Mouse (Mus musculus): ENCODE results near the gene Syt15. TPM values are rescaled to one million over a fixed set of nuclear protein-coding genes. Genes with fewer than 3 reads are reported as not detected.

Syt15 gene
- polyA plus RNA-seq, 1 experiment from 2014 or later: 0.13 TPM

DNA sequence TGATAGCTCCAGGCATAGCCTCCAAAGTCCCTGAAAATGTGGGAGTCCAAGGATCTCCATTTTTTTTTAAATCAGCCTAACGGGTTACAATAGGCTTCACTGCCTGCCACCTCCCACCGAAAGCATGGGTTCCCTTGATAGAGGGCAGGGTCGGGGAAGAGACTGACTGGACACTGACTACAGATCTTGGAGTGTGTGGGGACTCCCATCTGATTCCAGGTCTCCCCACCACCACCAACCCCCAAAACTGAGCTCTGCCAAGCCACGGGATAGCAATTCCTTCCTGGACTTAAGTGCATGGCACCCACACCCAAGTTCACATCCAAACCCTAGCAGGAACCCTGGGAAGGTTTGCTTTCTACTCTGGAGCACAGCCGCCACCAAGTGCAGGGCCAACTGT, 1.0 kb downstream of the Syt15 start:
- Histone ChIP-seq H3K9me3 (ENCODE audit: control insufficient read depth, low read length) (no peaks in the 10 kb centered on the region), H3K9ac (ENCODE audit: low read length) (no peak overlapping the region), H3K27ac (replicated peaks; ENCODE audit: low read depth, low read length) (no peak overlapping the region), H3K4me3 (ENCODE audit: low read depth, low read length) (no peak overlapping the region), H3K36me3 (ENCODE audit: control insufficient read depth, insufficient read depth, low read length) (no peaks in the 10 kb centered on the region), H3K4me1 (ENCODE audit: control insufficient read depth, insufficient read depth, low read length) (no peaks in the 10 kb centered on the region), H3K27me3 (ENCODE audit: control insufficient read depth, insufficient read depth, low read length) (peaks cover 22% of the 10 kb centered on the region), H3K4me2 (ENCODE audit: low read depth, severe bottlenecking) (no peak overlapping the region)
- 72% methylated on average over 5 of the region's 5 CpGs for WGBS
- no peak for DNase-seq (ENCODE audit: low spot score)
- no peak for ATAC-seq (ENCODE audit: insufficient number of reproducible peaks, low FRiP score, low TSS enrichment, low read depth)

DNA sequence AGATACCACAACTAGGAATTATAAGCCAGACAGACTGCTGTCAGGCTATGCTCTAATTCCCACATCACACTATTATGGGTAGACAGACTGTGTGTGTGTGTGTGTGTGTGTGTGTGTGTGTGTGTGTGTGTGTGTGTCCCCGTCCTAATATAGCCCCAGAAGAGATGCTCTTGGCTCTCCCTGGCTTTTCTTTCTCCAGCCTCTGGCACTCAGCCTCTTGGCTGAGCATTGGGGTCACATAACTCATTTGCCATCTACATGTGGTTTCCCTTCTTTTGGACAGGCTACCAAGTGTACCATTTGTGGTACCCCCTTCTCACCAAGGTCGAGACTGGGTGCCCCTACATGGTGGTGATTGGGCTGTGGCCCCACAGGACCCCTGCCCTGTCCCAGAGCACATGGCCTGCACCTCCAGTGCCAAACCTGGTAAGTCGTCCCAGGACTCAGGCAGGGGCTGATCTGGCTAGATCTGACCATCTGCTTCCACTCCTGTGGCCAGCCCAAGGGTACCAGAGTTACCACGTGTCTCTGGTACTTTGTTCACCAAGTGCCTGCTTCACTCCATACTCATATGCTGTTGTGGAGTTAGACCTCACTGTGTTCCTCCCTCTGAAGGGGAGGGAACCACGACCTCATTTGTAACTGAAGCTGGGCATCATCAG, 2.2 kb downstream of the Syt15 start:
- Histone ChIP-seq H3K4me2 (ENCODE audit: low read depth, severe bottlenecking) (no peak overlapping the region), H3K9me3 (ENCODE audit: control insufficient read depth, low read length) (no peaks in the 10 kb centered on the region), H3K27me3 (ENCODE audit: control insufficient read depth, insufficient read depth, low read length) (peaks cover 22% of the 10 kb centered on the region), H3K4me3 (ENCODE audit: low read depth, low read length) (no peak overlapping the region), H3K9ac (ENCODE audit: low read length) (no peak overlapping the region), H3K27ac (replicated peaks; ENCODE audit: low read depth, low read length) (no peak overlapping the region), H3K36me3 (ENCODE audit: control insufficient read depth, insufficient read depth, low read length) (no peaks in the 10 kb centered on the region), H3K4me1 (ENCODE audit: control insufficient read depth, insufficient read depth, low read length) (no peaks in the 10 kb centered on the region)
- DNase-seq (ENCODE audit: low spot score): no peak
- WGBS: 72% methylated on average over 5 of the region's 5 CpGs
- ATAC-seq (ENCODE audit: insufficient number of reproducible peaks, low FRiP score, low TSS enrichment, low read depth): no peak

DNA sequence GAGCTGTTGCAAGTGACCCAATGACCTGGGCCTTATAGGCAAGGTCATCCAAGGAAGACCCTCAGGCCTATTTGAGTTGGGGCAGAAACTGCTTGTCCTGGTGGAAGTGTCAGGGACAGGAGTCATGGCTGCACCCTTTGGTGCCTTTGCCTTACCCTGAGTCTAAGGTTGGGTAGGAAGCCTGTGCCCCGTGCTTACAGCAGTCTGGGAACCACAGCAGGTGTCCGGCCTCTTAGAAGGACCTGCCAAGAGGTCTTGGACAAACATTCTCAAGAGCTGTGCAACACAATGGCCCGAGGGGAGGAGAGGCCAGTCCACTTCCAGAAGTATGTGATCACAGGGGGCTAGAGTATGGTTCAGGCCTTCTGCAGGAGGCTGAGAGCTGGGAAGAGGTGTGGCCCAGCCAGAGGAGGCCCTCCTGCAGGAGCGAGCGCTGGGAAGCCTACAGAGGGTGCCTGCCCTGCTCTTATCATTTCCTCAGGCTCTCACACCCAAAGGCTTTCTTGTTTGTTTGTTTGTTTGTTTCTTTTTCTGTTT, 4.0 kb downstream of the Syt15 start:
- DNase-seq (ENCODE audit: low spot score) (no peak), ATAC-seq (ENCODE audit: insufficient number of reproducible peaks, low FRiP score, low TSS enrichment, low read depth) (no peak)
- no peak overlapping the region for H3K9ac ChIP-seq (ENCODE audit: low read length)
- H3K4me1 ChIP-seq (ENCODE audit: control insufficient read depth, insufficient read depth, low read length): no peaks in the 10 kb centered on the region
- 72% methylated on average over 5 of the region's 5 CpGs for WGBS
- H3K27ac ChIP-seq (replicated peaks; ENCODE audit: low read depth, low read length): no peak overlapping the region
- H3K27me3 ChIP-seq (ENCODE audit: control insufficient read depth, insufficient read depth, low read length): peaks cover 22% of the 10 kb centered on the region
- H3K4me3 ChIP-seq (ENCODE audit: low read depth, low read length): no peak overlapping the region
- no peaks in the 10 kb centered on the region for H3K36me3 ChIP-seq (ENCODE audit: control insufficient read depth, insufficient read depth, low read length)
- H3K9me3 ChIP-seq (ENCODE audit: control insufficient read depth, low read length): no peaks in the 10 kb centered on the region
- no peak overlapping the region for H3K4me2 ChIP-seq (ENCODE audit: low read depth, severe bottlenecking)

DNA sequence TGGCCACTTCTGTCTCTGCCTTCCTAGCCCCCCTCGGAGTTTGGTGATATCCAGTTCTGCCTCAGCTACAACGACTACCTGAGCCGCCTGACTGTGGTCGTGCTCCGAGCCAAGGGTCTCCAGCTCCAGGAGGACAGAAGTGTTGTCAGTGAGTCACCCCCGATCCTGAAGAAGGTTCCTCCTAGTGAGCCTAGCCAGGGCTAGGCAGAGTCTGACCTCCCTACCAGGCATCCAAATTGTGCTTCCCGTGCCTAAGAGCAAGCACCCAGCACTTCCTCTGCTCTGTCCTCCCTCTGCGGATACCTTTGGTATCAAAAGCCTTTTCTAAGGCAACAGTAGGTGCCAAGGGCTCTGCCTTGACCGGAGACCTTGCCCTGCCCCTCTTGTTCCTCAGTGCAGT, 6.6 kb downstream of the Syt15 start:
- DNase-seq (ENCODE audit: low spot score) (no peak), ATAC-seq (ENCODE audit: insufficient number of reproducible peaks, low FRiP score, low TSS enrichment, low read depth) (no peak)
- Histone ChIP-seq H3K27me3 (ENCODE audit: control insufficient read depth, insufficient read depth, low read length) (peaks cover 2% of the 10 kb centered on the region; the same call in 1 of the 2 replicates), H3K4me1 (ENCODE audit: control insufficient read depth, insufficient read depth, low read length) (no peaks in the 10 kb centered on the region), H3K9ac (ENCODE audit: low read length) (no peak overlapping the region), H3K4me2 (ENCODE audit: low read depth, severe bottlenecking) (no peak overlapping the region), H3K4me3 (ENCODE audit: low read depth, low read length) (no peak overlapping the region), H3K27ac (replicated peaks; ENCODE audit: low read depth, low read length) (no peak overlapping the region), H3K36me3 (ENCODE audit: control insufficient read depth, insufficient read depth, low read length) (no peaks in the 10 kb centered on the region), H3K9me3 (ENCODE audit: control insufficient read depth, low read length) (no peaks in the 10 kb centered on the region)
- WGBS: 88% methylated on average over 9 of the region's 9 CpGs

DNA sequence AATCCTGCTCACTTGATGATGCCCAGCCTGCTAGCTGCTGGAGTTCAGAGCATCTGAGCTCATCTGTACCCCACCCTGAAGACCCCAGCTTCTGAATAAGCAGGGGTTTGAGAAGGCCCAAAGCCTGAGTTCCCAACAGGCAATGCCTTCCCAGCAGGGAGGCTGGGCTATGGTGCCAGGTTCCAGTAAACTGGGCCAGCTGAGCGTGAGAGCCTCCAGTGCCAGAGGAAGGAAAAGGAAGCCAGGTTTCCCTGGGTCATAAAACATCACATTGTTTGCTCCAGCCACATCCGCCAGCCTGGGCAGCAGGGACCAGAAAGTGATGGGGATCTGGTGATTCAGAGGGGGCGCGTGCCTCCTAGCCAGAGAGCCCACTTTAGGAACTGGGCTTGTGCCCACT, 7.2 kb downstream of the Syt15 start:
- ATAC-seq (ENCODE audit: insufficient number of reproducible peaks, low FRiP score, low TSS enrichment, low read depth) (no peak), DNase-seq (ENCODE audit: low spot score) (no peak)
- no peak overlapping the region for H3K4me3 ChIP-seq (ENCODE audit: low read depth, low read length)
- H3K4me1 ChIP-seq (ENCODE audit: control insufficient read depth, insufficient read depth, low read length): no peaks in the 10 kb centered on the region
- no peak overlapping the region for H3K27ac ChIP-seq (replicated peaks; ENCODE audit: low read depth, low read length)
- no peaks in the 10 kb centered on the region for H3K36me3 ChIP-seq (ENCODE audit: control insufficient read depth, insufficient read depth, low read length)
- H3K27me3 ChIP-seq (ENCODE audit: control insufficient read depth, insufficient read depth, low read length): no peaks in the 10 kb centered on the region
- no peak overlapping the region for H3K9ac ChIP-seq (ENCODE audit: low read length)
- no peak overlapping the region for H3K4me2 ChIP-seq (ENCODE audit: low read depth, severe bottlenecking)
- no peaks in the 10 kb centered on the region for H3K9me3 ChIP-seq (ENCODE audit: control insufficient read depth, low read length)
- WGBS: 73% methylated on average over 4 of the region's 4 CpGs

DNA sequence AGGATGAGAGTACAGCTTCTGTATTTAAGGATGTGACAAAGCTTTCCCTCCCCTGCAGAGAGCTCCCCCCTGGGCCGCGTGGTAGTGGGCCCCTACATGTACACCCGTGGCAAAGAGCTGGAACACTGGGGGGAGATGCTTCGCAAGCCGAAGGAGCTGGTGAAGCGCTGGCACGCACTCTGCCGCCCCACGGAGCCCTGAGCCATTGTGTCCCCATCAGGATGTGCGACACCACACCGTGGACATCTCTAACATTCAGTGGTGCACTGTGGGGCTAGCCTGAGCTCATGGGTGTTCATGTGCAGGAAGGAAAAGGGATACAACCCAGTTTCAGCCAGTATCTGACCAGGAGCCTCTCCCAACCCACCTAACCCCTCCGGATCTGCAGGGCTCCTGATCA, 8.6 kb downstream of the Syt15 start:
- no peaks in the 10 kb centered on the region for H3K27me3 ChIP-seq (ENCODE audit: control insufficient read depth, insufficient read depth, low read length)
- H3K36me3 ChIP-seq (ENCODE audit: control insufficient read depth, insufficient read depth, low read length): no peaks in the 10 kb centered on the region
- H3K4me2 ChIP-seq (ENCODE audit: low read depth, severe bottlenecking): no peak overlapping the region
- no peak overlapping the region for H3K27ac ChIP-seq (replicated peaks; ENCODE audit: low read depth, low read length)
- DNase-seq (ENCODE audit: low spot score): no peak
- H3K4me1 ChIP-seq (ENCODE audit: control insufficient read depth, insufficient read depth, low read length): no peaks in the 10 kb centered on the region
- H3K9ac ChIP-seq (ENCODE audit: low read length): no peak overlapping the region
- H3K9me3 ChIP-seq (ENCODE audit: control insufficient read depth, low read length): no peaks in the 10 kb centered on the region
- H3K4me3 ChIP-seq (ENCODE audit: low read depth, low read length): no peak overlapping the region
- ATAC-seq (ENCODE audit: insufficient number of reproducible peaks, low FRiP score, low TSS enrichment, low read depth): no peak
- WGBS: 85% methylated on average over 12 of the region's 12 CpGs

DNA sequence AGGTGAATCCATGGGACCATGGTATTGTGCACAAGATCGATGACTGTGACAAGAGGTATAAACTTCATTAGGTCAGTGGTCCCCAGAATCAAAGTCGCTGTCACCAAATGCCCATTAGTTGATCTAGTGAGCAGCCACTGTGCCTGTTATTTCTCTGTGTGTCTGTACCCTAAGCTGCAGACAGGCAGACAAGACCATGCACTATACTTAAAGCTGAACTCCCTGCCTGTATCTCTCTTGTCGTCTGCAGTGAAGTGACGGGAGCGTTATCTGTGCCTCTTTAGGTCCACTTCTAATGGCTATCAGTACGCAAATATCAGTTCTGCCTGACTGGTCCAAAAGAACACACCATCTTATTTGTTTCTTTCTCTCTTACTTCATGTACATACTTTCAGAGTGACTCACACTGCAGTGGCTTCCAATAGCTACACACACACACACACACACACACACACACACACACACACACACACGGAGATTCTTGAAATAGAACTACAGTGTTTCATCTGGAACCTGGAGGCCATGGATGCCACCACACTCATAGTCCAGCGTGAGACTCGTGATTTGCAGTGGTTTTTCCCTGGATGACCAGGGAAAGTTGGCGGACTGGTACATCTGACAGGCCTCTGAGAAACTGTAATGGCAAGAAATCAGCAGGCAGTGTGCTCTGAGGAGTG, 9.6 kb downstream of the Syt15 start:
- Histone ChIP-seq H3K4me2 (ENCODE audit: low read depth, severe bottlenecking) (no peak overlapping the region), H3K36me3 (ENCODE audit: control insufficient read depth, insufficient read depth, low read length) (no peaks in the 10 kb centered on the region), H3K9me3 (ENCODE audit: control insufficient read depth, low read length) (no peaks in the 10 kb centered on the region), H3K4me1 (ENCODE audit: control insufficient read depth, insufficient read depth, low read length) (no peaks in the 10 kb centered on the region), H3K27me3 (ENCODE audit: control insufficient read depth, insufficient read depth, low read length) (no peaks in the 10 kb centered on the region), H3K27ac (replicated peaks; ENCODE audit: low read depth, low read length) (no peak overlapping the region), H3K9ac (ENCODE audit: low read length) (no peak overlapping the region), H3K4me3 (ENCODE audit: low read depth, low read length) (no peak overlapping the region)
- DNase-seq (ENCODE audit: low spot score): no peak
- ATAC-seq (ENCODE audit: insufficient number of reproducible peaks, low FRiP score, low TSS enrichment, low read depth): no peak
- WGBS: 89% methylated on average over 10 of the region's 10 CpGs

DNA sequence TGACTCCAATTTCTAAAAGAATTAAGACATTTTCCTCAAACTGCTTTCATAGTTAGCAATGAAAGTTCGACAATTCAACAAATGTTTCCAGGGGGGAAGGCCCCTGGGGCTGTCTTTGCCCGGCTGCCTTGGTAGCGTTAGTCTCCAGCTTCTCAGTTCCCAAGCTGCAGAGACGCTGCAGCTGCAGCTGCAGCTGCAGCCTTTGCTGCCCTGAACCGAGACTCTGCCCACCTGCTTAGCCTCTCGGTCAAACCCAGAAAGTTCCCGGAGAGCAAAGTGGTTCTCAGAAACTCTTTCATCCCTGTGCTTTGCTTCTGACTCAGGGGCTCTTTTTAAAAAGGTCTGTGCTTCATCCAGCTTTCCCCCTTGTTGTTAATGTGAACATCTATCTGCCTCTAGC, 12.9 kb downstream of the Syt15 start:
- Histone ChIP-seq H3K36me3 (ENCODE audit: control insufficient read depth, insufficient read depth, low read length) (no peaks in the 10 kb centered on the region), H3K9ac (ENCODE audit: low read length) (no peak overlapping the region), H3K4me2 (ENCODE audit: low read depth, severe bottlenecking) (no peak overlapping the region), H3K4me1 (ENCODE audit: control insufficient read depth, insufficient read depth, low read length) (no peaks in the 10 kb centered on the region), H3K9me3 (ENCODE audit: control insufficient read depth, low read length) (no peaks in the 10 kb centered on the region), H3K27ac (replicated peaks; ENCODE audit: low read depth, low read length) (no peak overlapping the region), H3K4me3 (ENCODE audit: low read depth, low read length) (no peak overlapping the region), H3K27me3 (ENCODE audit: control insufficient read depth, insufficient read depth, low read length) (no peaks in the 10 kb centered on the region)
- DNase-seq (ENCODE audit: low spot score): no peak
- ATAC-seq (ENCODE audit: insufficient number of reproducible peaks, low FRiP score, low TSS enrichment, low read depth): no peak
- 65% methylated on average over 7 of the region's 7 CpGs for WGBS

Data from limb, embryonic 11.5 days (tissue).